Mouse (Mus musculus) bone marrow, adult 2 months (tissue): ENCODE results near the gene Ctss. TPM values are rescaled to one million over a fixed set of nuclear protein-coding genes. Genes with fewer than 3 reads are reported as not detected.

Experiments used
- H3K27ac ChIP-seq: fragments of 200-500 bp; 2 replicates; pipeline ENCODE4 v1.5.1; 2012; ENCODE audit warnings: low read depth, mild to moderate bottlenecking, control low read depth, inconsistent platforms, low read length; ENCODE audit not compliant: control insufficient read depth, poor library complexity, insufficient read depth
- H3K4me1 ChIP-seq: fragments of 200-500 bp; 2 replicates; pipeline ENCODE4 v1.6.1; 2011; ENCODE audit warnings: low read length; ENCODE audit not compliant: control insufficient read depth, insufficient read depth
- H3K4me3 ChIP-seq: fragments of 200-500 bp; replicated peaks from 2 replicates; pipeline ENCODE3; 2011; ENCODE audit warnings: mild to moderate bottlenecking, low read depth, low read length, control low read depth; ENCODE audit not compliant: control insufficient read depth
- CTCF ChIP-seq: fragments of 200-500 bp; IDR thresholded peaks from 2 replicates; pipeline ENCODE4 v1.5.1; 2011; ENCODE audit warnings: low read length, control low read depth; ENCODE audit not compliant: control insufficient read depth, insufficient read depth
- POLR2A ChIP-seq: fragments of 200-500 bp; IDR thresholded peaks from 2 replicates; pipeline ENCODE4 v1.6.1; 2011; ENCODE audit warnings: low read depth, mild to moderate bottlenecking, control low read depth, low read length, borderline replicate concordance; ENCODE audit not compliant: control insufficient read depth
- WGBS: fragments of 180-500 bp; shearing (Covaris S2); methylation state at CpG from one replicate; pipeline ENCODE4 v1.1.7; 2018; 5-methylcytosine and 5-hydroxymethylcytosine counted together
- polyA plus RNA-seq: library from polyadenylated mRNA; stranded (reverse); fragments of >200 nt; gene quantifications from 2 replicates; pipeline ENCODE4 v1.2.4, GENCODE M21; 2011; ENCODE audit warnings: low replicate concordance; ENCODE audit not compliant: missing spikeins, insufficient read depth, insufficient read length

Ctss gene
- 19.5 and 42.3 TPM in 2 replicates for polyA plus RNA-seq

DNA sequence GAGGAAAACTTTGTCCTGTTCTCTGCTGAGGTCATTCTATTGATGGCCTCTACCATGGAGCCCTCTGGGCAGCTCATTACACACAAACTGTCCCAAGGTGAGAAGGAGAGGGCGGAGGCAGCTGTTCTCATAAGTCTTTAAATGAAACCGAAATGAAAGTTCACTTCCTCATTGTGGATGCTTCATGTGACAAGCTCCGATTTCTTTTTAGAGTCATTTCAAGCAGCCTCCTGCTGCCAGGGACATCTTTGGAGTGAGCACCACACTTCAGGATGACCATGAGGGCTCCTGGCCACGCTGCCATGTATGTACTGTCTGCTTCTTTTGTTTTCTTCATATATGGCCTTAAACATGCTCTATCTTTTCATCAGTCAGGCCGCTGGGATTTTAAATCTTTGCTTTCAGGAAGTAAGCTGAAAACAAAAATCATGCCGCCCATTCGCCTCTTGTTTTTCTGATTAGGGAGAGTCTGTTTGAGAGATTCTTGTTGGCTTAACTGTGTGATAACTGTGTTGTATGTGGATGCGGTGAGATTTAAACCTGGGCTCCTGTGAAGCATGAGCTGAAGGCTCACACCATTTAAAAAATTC lies at the start of gene Ctss:
Ctss (plus strand) TSS at position 165 of the 590 bp plus-strand sequence.
- Histone ChIP-seq H3K27ac (peak within 1 kb of the TSS; percentile 45), H3K4me3 (peak within 1 kb of the TSS; percentile 70), H3K4me1 (peaks cover 7% of the 10 kb centered on the region)
- TF ChIP-seq CTCF (no peak), POLR2A (peak; percentile 16; the same call in 1 of the 2 replicates)
- WGBS = 14% methylated on average over 8 of the region's 8 CpGs

- no peak for TF ChIP-seq CTCF
- no peak for TF ChIP-seq POLR2A
- Histone ChIP-seq H3K4me3 (no peak overlapping the region), H3K27ac (no peak overlapping the region), H3K4me1 (no peaks in the 10 kb centered on the region)
- WGBS = 78% methylated on average over 1 of the region's 1 CpGs
Observed at GRCm38 (mm10) chr3:95478966-95479365, 47.6 kb upstream of the Ctss start.

DNA sequence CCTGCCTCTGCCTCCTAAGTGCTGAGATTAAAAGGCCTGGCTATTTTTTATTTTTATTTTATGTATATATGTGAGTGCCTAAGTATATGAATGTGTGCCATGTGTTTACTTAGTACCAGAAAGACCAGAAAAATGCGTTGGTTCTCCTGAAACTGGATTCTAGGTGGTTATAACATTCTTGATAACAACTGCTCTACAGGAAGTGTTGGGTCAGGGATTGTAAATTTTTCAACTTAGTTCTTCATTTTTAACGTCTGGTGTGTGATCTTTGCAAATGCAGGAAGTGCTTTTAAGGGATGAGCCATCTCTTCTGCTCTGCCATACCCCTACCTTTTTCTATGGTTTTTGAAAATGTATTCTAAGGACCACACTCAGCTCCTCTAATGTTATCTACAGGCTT lies 40.2 kb upstream of the Ctss start:
- no peak for TF ChIP-seq CTCF
- no peak for TF ChIP-seq POLR2A
- no peak overlapping the region for H3K4me3 ChIP-seq
- 12% methylated on average over 2 of the region's 2 CpGs for WGBS
- no peak overlapping the region for H3K27ac ChIP-seq
- no peaks in the 10 kb centered on the region for H3K4me1 ChIP-seq

DNA sequence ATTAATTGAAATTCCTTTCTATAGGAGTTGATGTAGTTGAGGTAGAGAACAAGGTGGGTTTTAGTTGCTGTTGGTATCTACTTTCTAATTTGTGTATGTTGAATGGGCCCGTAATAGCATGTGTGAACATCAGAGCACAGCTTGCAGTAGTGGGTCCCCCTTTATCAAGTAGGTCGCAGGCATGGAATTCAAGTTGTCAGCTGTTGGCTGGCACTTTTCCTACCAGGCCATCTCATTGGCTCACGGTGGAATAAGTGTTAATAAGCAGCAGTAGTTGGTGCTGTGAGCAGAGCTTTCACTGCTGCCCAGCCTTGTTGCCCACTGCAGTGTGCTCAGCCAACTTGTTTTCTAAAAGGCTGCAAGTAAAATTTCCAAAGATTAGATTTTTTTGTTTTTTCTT lies 37.9 kb upstream of the Ctss start:
- no peaks in the 10 kb centered on the region for H3K4me1 ChIP-seq
- H3K4me3 ChIP-seq = no peak overlapping the region
- 83% methylated on average over 3 of the region's 3 CpGs for WGBS
- no peak overlapping the region for H3K27ac ChIP-seq
- TF ChIP-seq CTCF (no peak), POLR2A (no peak)

DNA sequence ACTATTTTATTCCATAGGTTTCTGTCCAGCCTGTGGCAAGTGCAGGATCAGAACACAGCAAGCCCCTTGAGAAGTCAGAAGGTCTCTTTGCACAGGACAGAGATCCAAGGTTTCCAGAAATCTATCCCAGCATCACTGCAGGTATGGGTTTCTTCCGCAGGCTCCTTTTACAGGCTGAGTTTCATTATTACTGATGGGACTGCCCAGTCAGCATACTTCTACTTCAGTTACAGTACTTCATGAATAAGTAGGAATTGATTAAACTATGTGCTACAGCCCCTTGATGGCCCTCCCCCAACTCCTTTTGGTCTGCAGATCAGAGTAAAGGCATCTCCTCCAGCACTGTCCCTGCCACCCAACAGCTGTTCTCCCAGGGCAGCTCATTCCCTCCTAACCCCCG lies 36.3 kb upstream of the Ctss start:
- no peak overlapping the region for H3K4me3 ChIP-seq
- WGBS = 94% methylated on average over 2 of the region's 2 CpGs
- no peak overlapping the region for H3K27ac ChIP-seq
- no peak for TF ChIP-seq POLR2A
- no peak for TF ChIP-seq CTCF
- no peaks in the 10 kb centered on the region for H3K4me1 ChIP-seq

DNA sequence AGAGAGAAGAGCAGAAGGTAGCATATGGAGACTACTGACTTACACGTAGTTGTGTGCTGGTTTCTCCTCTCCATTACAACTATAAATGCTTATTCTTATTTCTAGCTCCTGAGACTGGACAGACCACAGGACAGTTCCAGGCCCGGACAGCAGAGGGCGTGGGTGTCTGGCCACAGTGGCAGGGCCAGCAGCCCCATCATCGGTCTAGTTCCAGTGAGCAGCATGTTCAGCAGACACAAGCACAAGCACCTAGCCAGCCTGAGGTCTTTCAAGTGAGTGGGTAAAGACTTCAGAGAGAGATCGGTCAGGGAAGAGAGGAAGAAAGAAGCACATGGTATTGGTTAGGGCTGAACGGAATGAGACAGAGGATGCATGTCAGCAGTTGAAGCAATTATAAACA lies 32.2 kb upstream of the Ctss start:
- no peak overlapping the region for H3K27ac ChIP-seq
- TF ChIP-seq CTCF (peak; percentile 86), POLR2A (no peak)

DNA sequence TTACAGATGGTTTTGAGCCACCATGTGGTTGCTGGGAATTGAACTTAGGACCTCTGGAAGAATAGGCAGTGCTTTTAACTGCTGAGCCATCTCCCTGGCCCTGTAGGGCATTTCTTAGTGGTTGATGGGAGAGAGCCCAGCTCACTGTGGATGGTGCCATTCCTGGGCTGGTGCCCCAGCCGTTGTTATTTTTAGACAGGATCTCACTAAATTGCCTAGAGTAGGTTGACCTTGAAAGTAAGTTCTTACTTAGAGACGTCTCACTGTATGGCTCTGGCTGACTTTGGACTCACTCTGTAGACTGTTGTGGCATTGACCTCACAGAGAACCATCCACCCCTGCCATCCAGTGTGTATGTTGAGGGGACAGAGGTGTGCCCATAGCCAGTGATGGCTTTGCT lies 28.4 kb upstream of the Ctss start:
- WGBS = 81% methylated on average over 2 of the region's 2 CpGs
- Histone ChIP-seq H3K4me1 (no peaks in the 10 kb centered on the region; the same call in 1 of the 2 replicates), H3K4me3 (no peak overlapping the region), H3K27ac (no peak overlapping the region)
- no peak for TF ChIP-seq POLR2A
- TF ChIP-seq CTCF = no peak

More for the DNA sequence above, 32.2 kb upstream of the Ctss start:
- Histone ChIP-seq H3K4me3 (no peak overlapping the region), H3K4me1 (no peaks in the 10 kb centered on the region; the same call in 1 of the 2 replicates)
- 54% methylated on average over 6 of the region's 6 CpGs for WGBS

DNA sequence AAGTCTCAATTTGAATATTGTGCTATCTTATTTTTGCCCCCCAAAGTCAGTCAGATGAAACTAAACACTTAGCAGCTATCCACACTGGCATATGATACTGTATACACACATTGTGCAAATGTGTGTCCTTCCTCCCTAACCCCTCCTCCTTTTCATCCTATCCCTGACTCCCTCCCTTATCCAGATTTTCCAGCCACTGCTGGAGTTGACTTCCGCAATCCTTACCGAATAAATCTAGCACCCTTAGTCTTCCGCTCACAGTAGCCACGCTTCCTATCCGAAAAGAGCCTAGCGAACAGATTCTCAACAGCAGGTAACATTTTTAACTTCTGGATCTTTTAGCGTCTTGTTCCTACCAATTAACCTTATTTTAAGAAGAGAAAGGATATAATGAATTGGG lies 27.6 kb upstream of the Ctss start, which contains the start of gene Ctsk:
Ctsk (plus strand) TSS at position 233 of the 400 bp plus-strand sequence.
- WGBS = 91% methylated on average over 7 of the region's 7 CpGs
- Histone ChIP-seq H3K27ac (no peak within 1 kb of the TSS), H3K4me1 (no peaks in the 10 kb centered on the region; the same call in 1 of the 2 replicates), H3K4me3 (no peak within 1 kb of the TSS)
- TF ChIP-seq CTCF (no peak), POLR2A (no peak)
